Comparison of ENCODE assay signal across 27 mouse cellular contexts in the genomic region with DNA sequence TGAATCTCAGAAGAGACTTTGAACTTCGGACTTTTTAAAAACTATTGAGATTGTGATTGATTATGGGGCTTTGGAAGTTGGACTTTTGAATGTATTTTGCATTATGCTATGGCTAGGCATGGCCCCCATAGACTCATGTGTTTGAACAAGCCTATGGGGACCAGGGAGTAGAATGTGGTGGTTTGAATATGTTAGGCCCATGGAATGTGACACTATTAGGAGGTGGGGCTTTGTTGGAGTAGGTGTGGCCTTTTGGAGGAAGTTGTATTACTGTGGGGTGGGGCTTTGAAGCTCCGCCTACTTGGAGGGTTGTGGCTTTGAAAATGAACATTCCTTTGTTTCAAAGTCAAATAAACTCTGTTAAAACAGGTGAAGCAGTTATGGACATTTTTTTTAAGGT. TPM values are rescaled to one million over a fixed set of nuclear protein-coding genes. Genes with fewer than 3 reads are reported as not detected.
DNase-seq lines count a peak whose midpoint lies in the region; ATAC-seq and TF ChIP-seq lines count a peak whose summit lies in the region.
"Had no signal": no experiment of that assay in that cellular context is flagged by ENCODE, and none has a peak within 500 bp of the region (broad histone marks: within the 10 kb centered on the region; RNA-seq: fewer than 3 reads in every experiment).

No protein-coding gene starts in this region.

- H3K36me3 ChIP-seq in lung, embryonic 15.5 days = no peaks in the 10 kb centered on the region
- H3K36me3 ChIP-seq: embryonic facial prominence, embryonic 10.5 days; embryonic facial prominence, embryonic 13.5 days; forebrain, embryonic 12.5 days; forebrain, embryonic 15.5 days; heart, embryonic 13.5 days had no signal

- TF ChIP-seq CTCF in gastrocnemius, adult 2 months (IDR thresholded peaks at IDR 0.05) = no peak

- H3K27me3 ChIP-seq in lung, embryonic 15.5 days = no peaks in the 10 kb centered on the region
- H3K27me3 ChIP-seq: embryonic facial prominence, embryonic 13.5 days; forebrain, embryonic 12.5 days; forebrain, embryonic 15.5 days; heart, embryonic 13.5 days; Patski had no signal

- WGBS in lung, embryonic 15.5 days = 72% methylated on average over 2 of the region's 2 CpGs

- intact Hi-C loops in gastrocnemius, adult 2 months (cut with DNase I) = no loop called here

- peaks cover 9% of the 10 kb centered on the region for H3K4me1 ChIP-seq in lung, embryonic 15.5 days

- H3K9ac ChIP-seq in lung, embryonic 15.5 days = no peak overlapping the region
- H3K9ac ChIP-seq: embryonic facial prominence, embryonic 13.5 days; forebrain, embryonic 12.5 days; forebrain, embryonic 15.5 days; heart, embryonic 13.5 days; hindbrain, embryonic 14.5 days had no signal

- peak; percentile 48; the same call in 1 of the 2 replicates for ATAC-seq in lung, embryonic 15.5 days (ENCODE audit: borderline replicate concordance, extremely low read depth, low FRiP score, low TSS enrichment)
- ATAC-seq: activated CD4-positive, CD25-positive, alpha-beta regulatory T cell, adult 4 months; forebrain, embryonic 15.5 days; Patski had no signal

- H3K9me3 ChIP-seq in lung, embryonic 15.5 days = no peaks in the 10 kb centered on the region
- H3K9me3 ChIP-seq: embryonic facial prominence, embryonic 10.5 days; embryonic facial prominence, embryonic 13.5 days; forebrain, embryonic 15.5 days; heart, embryonic 13.5 days had no signal

- no peak overlapping the region for H3K4me3 ChIP-seq in gastrocnemius, adult 2 months
- no peak overlapping the region for H3K4me3 ChIP-seq in lung, embryonic 15.5 days
- H3K4me3 ChIP-seq: embryonic facial prominence, embryonic 10.5 days; embryonic facial prominence, embryonic 13.5 days; erythroblast, embryonic 14.5 days; forebrain, embryonic 12.5 days; forebrain, embryonic 15.5 days; heart, embryonic 13.5 days had no signal

- H3K27ac ChIP-seq in gastrocnemius, adult 2 months = 0 out of 2 replicates have a peak overlapping the region, but pooled peaks have one; percentile 5
- H3K27ac ChIP-seq in lung, embryonic 15.5 days = no peak overlapping the region
- H3K27ac ChIP-seq: embryonic facial prominence, embryonic 10.5 days; embryonic facial prominence, embryonic 13.5 days; forebrain, embryonic 12.5 days; forebrain, embryonic 15.5 days; heart, embryonic 13.5 days; hindbrain, embryonic 14.5 days had no signal

- H3K4me2 ChIP-seq in lung, embryonic 15.5 days = no peak overlapping the region
- H3K4me2 ChIP-seq: embryonic facial prominence, embryonic 13.5 days; forebrain, embryonic 12.5 days; forebrain, embryonic 15.5 days; heart, embryonic 13.5 days; hindbrain, embryonic 14.5 days had no signal

- no peak for DNase-seq in gastrocnemius, adult 2 months
- DNase-seq in gastrocnemius, adult 8-10 months (ENCODE audit: low spot score in 2 of 2) = no peak
- DNase-seq in lung, postnatal 4 days = no peak
- DNase-seq in lung, postnatal 10 days = peak; percentile 41
- DNase-seq in lung, postnatal 14 days = no peak
- DNase-seq in urinary bladder, postnatal 10 days (ENCODE audit: low spot score) = no peak
- DNase-seq: adrenal gland, adult 8-10 months; adrenal gland, postnatal 25 days; cerebellum, adult 11-12 months; cerebellum, adult 8-10 months; cerebellum, postnatal 10 days; cerebellum, postnatal 36 days; embryo, embryonic 11 days; gastrocnemius, postnatal 14 days; heart, adult 18-20 months; heart, postnatal 14 days; heart, postnatal 4 days had no signal

RNA-seq across cellular contexts. Expression of a gene that starts 53.1 kb away (rescaled TPM):
- 100 to 1,000 TPM; 186 to 246 TPM for total RNA-seq in gastrocnemius, adult 2 months (2021)
- 100 to 1,000 TPM; 221 to 238 (median 225) TPM for total RNA-seq in gastrocnemius, adult 8-10 months (2022)
- polyA plus RNA-seq in lung, embryonic 15.5 days (2015; fragmentation: Nextera tagmentation; extraction: Ambion mirVana) = 103 and 108 TPM in 2 replicates
